Mouse (Mus musculus): Measurements from ENCODE around the gene Naaa. TPM values are rescaled to one million over a fixed set of nuclear protein-coding genes. Genes with fewer than 3 reads are reported as not detected.

The Naaa gene
- polyA plus RNA-seq, 2 experiments = 4.3 to 4.5 TPM

- ATAC-seq (ENCODE audit: insufficient read depth) (no peak), DNase-seq (ENCODE audit: low read depth in 3 of 3, low spot score in 3 of 3) (no peak)
- Histone ChIP-seq H3K36me3 (replicated peaks; ENCODE audit: control insufficient read depth, insufficient read depth, low read depth) (no peaks in the 10 kb centered on the region), H3K9me3 (ENCODE audit: control insufficient read depth, low read length) (no peaks in the 10 kb centered on the region), H3K4me2 (ENCODE audit: low read depth) (no peak overlapping the region), H3K4me1 (replicated peaks; ENCODE audit: control insufficient read depth in 2 of 2, insufficient read depth in 2 of 2, low read length in 1 of 2) (no peaks in the 10 kb centered on the region), H3K4me3 (ENCODE audit: insufficient read depth in 1 of 2, low read depth in 2 of 2, low read length in 2 of 2) (no peak overlapping the region), H3K9ac (replicated peaks) (no peak overlapping the region), H3K27ac (no peak overlapping the region), H3K27me3 (ENCODE audit: control insufficient read depth, insufficient read depth, low read length) (no peaks in the 10 kb centered on the region)
- 52% methylated on average over 7 of the region's 7 CpGs for WGBS (ENCODE audit: insufficient replicate concordance)
- TF ChIP-seq CTCF (IDR thresholded peaks at IDR 0.05; ENCODE audit: low read depth) (no peak), EP300 (IDR thresholded peaks at IDR 0.05; ENCODE audit: low read depth) (no peak)
Measured at GRCm38 (mm10) chr5:92270496-92270895, 7.5 kb downstream of the Naaa start.

GRCm38 (mm10) chr5:92263761-92264359 is 14.1 kb downstream of the Naaa start:
- no peak overlapping the region for H3K4me3 ChIP-seq (ENCODE audit: insufficient read depth in 1 of 2, low read depth in 2 of 2, low read length in 2 of 2)
- no peak for ATAC-seq (ENCODE audit: insufficient read depth)

GRCm38 (mm10) chr5:92262646-92263045 is 15.3 kb downstream of the Naaa start:
- Histone ChIP-seq H3K4me3 (ENCODE audit: insufficient read depth in 1 of 2, low read depth in 2 of 2, low read length in 2 of 2) (no peak overlapping the region), H3K27ac (no peak overlapping the region), H3K27me3 (ENCODE audit: control insufficient read depth, insufficient read depth, low read length) (peaks cover 4% of the 10 kb centered on the region; the same call in 1 of the 2 replicates), H3K9ac (replicated peaks) (no peak overlapping the region), H3K4me2 (ENCODE audit: low read depth) (no peak overlapping the region), H3K36me3 (replicated peaks; ENCODE audit: control insufficient read depth, insufficient read depth, low read depth) (no peaks in the 10 kb centered on the region), H3K9me3 (ENCODE audit: control insufficient read depth, low read length) (no peaks in the 10 kb centered on the region), H3K4me1 (replicated peaks; ENCODE audit: control insufficient read depth in 2 of 2, insufficient read depth in 2 of 2, low read length in 1 of 2) (no peaks in the 10 kb centered on the region)
- 68% methylated on average over 8 of the region's 8 CpGs for WGBS (ENCODE audit: insufficient replicate concordance)
- TF ChIP-seq CTCF (IDR thresholded peaks at IDR 0.05; ENCODE audit: low read depth) (no peak), EP300 (IDR thresholded peaks at IDR 0.05; ENCODE audit: low read depth) (no peak)
- ATAC-seq (ENCODE audit: insufficient read depth) (no peak), DNase-seq (ENCODE audit: low read depth in 3 of 3, low spot score in 3 of 3) (no peak)

More at GRCm38 (mm10) chr5:92263761-92264359, 14.1 kb downstream of the Naaa start:
- H3K4me1 ChIP-seq (replicated peaks; ENCODE audit: control insufficient read depth in 2 of 2, insufficient read depth in 2 of 2, low read length in 1 of 2) = no peaks in the 10 kb centered on the region
- H3K4me2 ChIP-seq (ENCODE audit: low read depth) = no peak overlapping the region
- TF ChIP-seq EP300 (IDR thresholded peaks at IDR 0.05; ENCODE audit: low read depth) (no peak), CTCF (IDR thresholded peaks at IDR 0.05; ENCODE audit: low read depth) (no peak)
- WGBS (ENCODE audit: insufficient replicate concordance) = 66% methylated on average over 4 of the region's 4 CpGs
- no peak overlapping the region for H3K27ac ChIP-seq
- peaks cover 4% of the 10 kb centered on the region; the same call in 1 of the 2 replicates for H3K27me3 ChIP-seq (ENCODE audit: control insufficient read depth, insufficient read depth, low read length)
- no peaks in the 10 kb centered on the region for H3K36me3 ChIP-seq (replicated peaks; ENCODE audit: control insufficient read depth, insufficient read depth, low read depth)
- H3K9me3 ChIP-seq (ENCODE audit: control insufficient read depth, low read length) = no peaks in the 10 kb centered on the region
- DNase-seq (ENCODE audit: low read depth in 3 of 3, low spot score in 3 of 3) = no peak
- H3K9ac ChIP-seq (replicated peaks) = no peak overlapping the region

GRCm38 (mm10) chr5:92256218-92256617 is 21.8 kb downstream of the Naaa start, which contains the start of gene Ppef2:
Gene Ppef2 (minus strand): TSS chr5:92256278.
- no peaks in the 10 kb centered on the region for H3K4me1 ChIP-seq (replicated peaks; ENCODE audit: control insufficient read depth in 2 of 2, insufficient read depth in 2 of 2, low read length in 1 of 2)
- H3K36me3 ChIP-seq (replicated peaks; ENCODE audit: control insufficient read depth, insufficient read depth, low read depth) = no peaks in the 10 kb centered on the region
- TF ChIP-seq EP300 (IDR thresholded peaks at IDR 0.05; ENCODE audit: low read depth) (no peak), CTCF (IDR thresholded peaks at IDR 0.05; ENCODE audit: low read depth) (no peak)
- no peak for ATAC-seq (ENCODE audit: insufficient read depth)
- no peak within 1 kb of the TSS for H3K4me2 ChIP-seq (ENCODE audit: low read depth)
- no peak for DNase-seq (ENCODE audit: low read depth in 3 of 3, low spot score in 3 of 3)
- 15% methylated on average over 6 of the region's 6 CpGs for WGBS (ENCODE audit: insufficient replicate concordance)
- H3K27me3 ChIP-seq (ENCODE audit: control insufficient read depth, insufficient read depth, low read length) = peaks cover 6% of the 10 kb centered on the region; the same call in 1 of the 2 replicates
- H3K27ac ChIP-seq = no peak within 1 kb of the TSS
- H3K9ac ChIP-seq (replicated peaks) = no peak within 1 kb of the TSS
- no peaks in the 10 kb centered on the region for H3K9me3 ChIP-seq (ENCODE audit: control insufficient read depth, low read length)
- H3K4me3 ChIP-seq (ENCODE audit: insufficient read depth in 1 of 2, low read depth in 2 of 2, low read length in 2 of 2) = no peak within 1 kb of the TSS

GRCm38 (mm10) chr5:92254476-92254875 is 23.5 kb downstream of the Naaa start:
- Histone ChIP-seq H3K4me2 (ENCODE audit: low read depth) (no peak overlapping the region), H3K4me3 (ENCODE audit: insufficient read depth in 1 of 2, low read depth in 2 of 2, low read length in 2 of 2) (no peak overlapping the region), H3K36me3 (replicated peaks; ENCODE audit: control insufficient read depth, insufficient read depth, low read depth) (no peaks in the 10 kb centered on the region), H3K27me3 (ENCODE audit: control insufficient read depth, insufficient read depth, low read length) (peaks cover 4% of the 10 kb centered on the region; the same call in 1 of the 2 replicates), H3K9me3 (ENCODE audit: control insufficient read depth, low read length) (no peaks in the 10 kb centered on the region; the same call in 1 of the 2 replicates), H3K4me1 (replicated peaks; ENCODE audit: control insufficient read depth in 2 of 2, insufficient read depth in 2 of 2, low read length in 1 of 2) (no peaks in the 10 kb centered on the region), H3K27ac (no peak overlapping the region), H3K9ac (replicated peaks) (no peak overlapping the region)
- no peak for ATAC-seq (ENCODE audit: insufficient read depth)
- no peak for TF ChIP-seq CTCF (IDR thresholded peaks at IDR 0.05; ENCODE audit: low read depth)
- TF ChIP-seq EP300 (IDR thresholded peaks at IDR 0.05; ENCODE audit: low read depth) = no peak
- no peak for DNase-seq (ENCODE audit: low read depth in 3 of 3, low spot score in 3 of 3)
- whole genome bisulfite sequencing (ENCODE audit: insufficient replicate concordance) = 31% methylated on average over 6 of the region's 6 CpGs
